Mouse (Mus musculus): Measurements from ENCODE around the gene Eif3b.

Eif3b gene

DNA sequence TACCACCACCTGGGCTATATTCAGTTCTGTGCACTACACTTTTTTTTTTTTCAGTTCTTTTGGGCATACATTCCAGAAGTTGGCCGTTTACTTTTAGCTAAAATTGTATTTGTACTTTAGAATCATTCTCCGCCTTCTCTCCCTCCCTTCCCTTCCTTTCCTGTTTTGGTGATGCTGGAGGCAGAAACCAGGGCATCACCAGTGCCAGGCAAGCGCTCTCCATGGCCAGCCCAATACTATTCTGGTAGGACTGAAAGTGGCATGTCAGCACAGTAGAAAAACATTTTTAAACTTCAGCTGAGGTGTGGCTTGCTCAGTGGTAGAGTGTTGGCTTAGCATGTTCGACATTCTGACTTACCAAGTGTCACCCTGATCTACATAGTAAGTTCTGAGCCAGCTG lies 62.3 kb downstream of the Eif3b start:
- no peak for DNase-seq (ENCODE audit: low read depth, low spot score)

DNA sequence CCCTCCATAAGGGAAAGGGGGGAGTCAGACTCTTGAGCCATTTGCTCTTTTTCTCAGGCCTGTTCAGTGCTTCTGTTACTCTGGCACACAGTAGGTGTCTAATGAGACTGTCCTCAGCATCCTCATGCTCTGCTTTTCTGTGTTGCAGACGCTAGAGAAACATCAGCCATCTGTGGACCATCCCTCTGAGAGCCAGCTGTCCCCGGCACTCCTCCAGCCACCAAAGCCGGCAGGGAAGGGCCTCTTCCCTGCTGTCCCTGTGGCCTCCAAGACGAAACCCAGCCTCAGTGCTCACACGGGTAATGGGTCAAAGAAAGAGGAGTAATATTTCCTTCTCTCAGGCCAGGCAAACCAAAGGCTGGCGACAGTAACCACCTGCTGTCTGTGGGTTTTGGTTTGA lies 72.0 kb downstream of the Eif3b start:
- DNase-seq (ENCODE audit: low read depth, low spot score) = no peak

DNA sequence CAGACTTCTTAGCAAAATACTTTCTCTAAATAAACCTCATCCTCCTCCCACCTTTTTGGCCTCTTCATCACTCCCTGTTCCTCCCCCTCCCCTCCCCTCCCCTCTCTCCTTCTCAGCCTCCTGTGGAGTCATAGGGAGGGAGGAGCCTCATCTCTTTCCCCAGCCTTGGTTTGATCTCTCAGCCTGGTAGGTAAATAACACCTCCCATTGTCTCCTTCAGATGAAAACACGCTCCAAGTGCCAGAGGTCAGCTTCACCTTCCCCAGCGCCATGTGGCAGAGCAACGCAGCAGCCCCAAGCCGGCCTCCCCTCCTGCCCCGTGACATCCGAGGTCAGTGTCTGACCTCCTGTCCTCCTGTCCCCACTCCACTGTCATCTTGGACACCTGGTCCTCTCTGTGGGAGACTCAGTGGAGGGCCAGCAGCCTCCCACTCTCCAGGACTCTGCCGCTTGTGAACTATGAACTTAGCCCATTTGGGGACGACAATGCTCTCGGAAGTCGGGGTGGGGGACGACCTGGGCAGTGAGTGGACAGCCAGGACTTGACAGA lies 73.6 kb downstream of the Eif3b start:
- DNase-seq (ENCODE audit: low read depth, low spot score) = no peak
